Mouse (Mus musculus): ENCODE measurements around the gene Apobec4. TPM values are rescaled to one million over a fixed set of nuclear protein-coding genes. Genes with fewer than 3 reads are reported as not detected.

Gene Apobec4
- polyA plus RNA-seq, 1 experiment from 2014 or later = not detected

Other genes starting within 250 kb of the Apobec4 start
- gene Rgl1, start 15.8 kb downstream of the Apobec4 start, polyA plus RNA-seq (2018) = 38.0 to 74.0 TPM (median 62.2 TPM) in 3 replicates
- gene Arpc5, start 16.0 kb downstream of the Apobec4 start, polyA plus RNA-seq (2018) = 466 to 600 TPM (median 492 TPM) in 3 replicates
- 145 to 195 TPM (median 164 TPM) in 3 replicates for gene Ncf2, start 49.6 kb downstream of the Apobec4 start, polyA plus RNA-seq (2018)
- 23.4 to 28.9 TPM (median 25.1 TPM) in 3 replicates for gene Smg7, start 152.1 kb downstream of the Apobec4 start, polyA plus RNA-seq (2018)
- gene Nmnat2, start 204.4 kb downstream of the Apobec4 start, polyA plus RNA-seq (2018) = not detected in 3 replicates

Measured in macrophage (primary cell).